ENCODE assay signal across 8 mouse cellular contexts in the genomic region with DNA sequence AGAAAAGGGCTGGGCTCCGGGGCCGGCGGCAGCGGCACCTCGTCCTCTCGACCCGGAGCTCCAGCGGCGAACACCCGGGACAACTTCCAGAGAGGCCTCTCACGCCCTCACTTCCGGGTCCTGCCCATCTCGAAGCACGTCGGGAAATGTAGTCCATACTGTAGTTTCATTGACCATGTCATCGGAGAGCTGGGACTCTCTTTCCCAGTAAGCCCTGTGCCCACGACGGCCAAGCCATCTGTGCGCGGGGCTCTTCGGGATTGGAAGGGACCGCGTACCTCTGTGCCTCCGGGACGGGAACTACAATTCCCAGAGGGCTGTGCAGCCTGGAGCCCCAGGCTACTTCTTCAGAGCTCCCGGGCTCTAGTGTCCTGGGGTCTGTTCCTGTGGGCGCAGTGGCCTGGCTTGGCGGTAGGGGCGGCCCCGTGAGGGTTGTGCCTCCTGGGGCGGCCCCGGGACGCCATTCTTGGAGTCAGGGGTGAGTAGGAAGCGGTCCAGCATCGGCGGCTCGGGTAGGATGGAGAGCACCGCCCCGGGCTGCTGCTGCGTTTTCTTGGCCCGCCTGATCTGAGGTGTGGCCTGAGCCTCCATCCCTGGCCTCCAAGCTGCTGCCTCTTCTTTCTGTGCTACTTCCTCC. TPM values are rescaled to one million over a fixed set of nuclear protein-coding genes. Genes with fewer than 3 reads are reported as not detected.
DNase-seq lines count a peak whose midpoint lies in the region; ATAC-seq lines count a peak whose summit lies in the region.

Erp44 (minus strand) TSS at position 61 of the 637 bp plus-strand sequence.
Invs (plus strand) TSS at position 263 of the 637 bp plus-strand sequence.

- WGBS in intestine, embryonic 14.5 days: under 1% methylated on average over 36 of the region's 41 CpGs

- no peaks in the 10 kb centered on the region for H3K27me3 ChIP-seq in intestine, embryonic 14.5 days (replicated peaks; ENCODE audit: control insufficient read depth, insufficient read depth, low read length)

- H3K4me1 ChIP-seq in intestine, embryonic 14.5 days (replicated peaks; ENCODE audit: control insufficient read depth, insufficient read depth, low read length): peaks cover 6% of the 10 kb centered on the region

- H3K27ac ChIP-seq in intestine, embryonic 14.5 days (ENCODE audit: low read depth): peak within 1 kb of the TSS; percentile 70

- H3K9me3 ChIP-seq in intestine, embryonic 14.5 days (ENCODE audit: control insufficient read depth, low read length): no peaks in the 10 kb centered on the region

- H3K36me3 ChIP-seq in intestine, embryonic 14.5 days (ENCODE audit: control insufficient read depth, insufficient read depth, low read length): no peaks in the 10 kb centered on the region

- ATAC-seq in intestine, embryonic 14.5 days (replicated peaks; ENCODE audit: low FRiP score, low TSS enrichment, low read depth): peak; percentile 99

- peak within 1 kb of the TSS; percentile 78 for H3K4me2 ChIP-seq in intestine, embryonic 14.5 days (ENCODE audit: low read length)

- intact Hi-C loops in left cerebral cortex, postnatal 14 days (cut with DNase I): loop anchor here (10.0 kb wide), 2 partner anchors 95 to 205 kb away; no protein-coding TSS in a partner anchor

- H3K4me3 ChIP-seq in intestine, embryonic 14.5 days (ENCODE audit: low read depth, low read length): peak within 1 kb of the TSS; percentile 99

- peak within 1 kb of the TSS; percentile 89 for H3K9ac ChIP-seq in intestine, embryonic 14.5 days (ENCODE audit: low read length)

- DNase-seq in adrenal gland, adult 18-20 months (ENCODE audit: low spot score in 2 of 2): peak; percentile 81 to 83
- peak; percentile 98 for DNase-seq in embryo, embryonic 11 days
- peak; percentile 94 for DNase-seq in gastrocnemius, postnatal 25 days
- peak; percentile 93 for DNase-seq in intestine, embryonic 14.5 days (ENCODE audit: low spot score)
- peak; percentile 95 to 98 for DNase-seq in left cerebral cortex, postnatal 14 days (ENCODE audit: low spot score in 2 of 2)
- DNase-seq in mesoderm, embryonic 11.5 days (ENCODE audit: low read depth, low spot score): peak; percentile 98
- DNase-seq in right cerebral cortex, postnatal 36 days (ENCODE audit: low spot score in 2 of 2): peak; percentile 95 to 97
- peak; percentile 96 for DNase-seq in yolk sac, embryonic 10.5 days (ENCODE audit: low spot score)

RNA-seq across cellular contexts. Expression of gene Erp44, which starts in this region (rescaled TPM):
- total RNA-seq in adrenal gland, adult 18-20 months (2021): 10 to 100 TPM; 52.4 to 65.1 TPM
- total RNA-seq in gastrocnemius, postnatal 25 days (2021): 10 to 100 TPM; 27.4 to 31.3 TPM
- 72.3 and 74.6 TPM in 2 replicates for polyA plus RNA-seq in intestine, embryonic 14.5 days (2014; fragmentation: Nextera tagmentation; extraction: Ambion mirVana)
- total RNA-seq in left cerebral cortex, postnatal 14 days (2021): 10 to 100 TPM; 33.3 to 37.2 TPM

RNA-seq across cellular contexts. Expression of gene Invs, which starts in this region (rescaled TPM):
- total RNA-seq in adrenal gland, adult 18-20 months (2021): 10 to 100 TPM; 10.6 to 11.5 TPM
- total RNA-seq in gastrocnemius, postnatal 25 days (2021): 1 to 10 TPM; 2.1 to 2.7 TPM
- polyA plus RNA-seq in intestine, embryonic 14.5 days (2014; fragmentation: Nextera tagmentation; extraction: Ambion mirVana): 8.0 and 8.8 TPM in 2 replicates
- total RNA-seq in left cerebral cortex, postnatal 14 days (2021): 10 to 100 TPM in 1 of 2 experiments, 1 to 10 TPM in 1; 10.0 to 10.8 TPM

Comparison
In these comparisons a context has a peak if more than half of its experiments do, and no peak if none do; other contexts are left out.
1. Peak in every context shown above with its lines: DNase-seq, ATAC-seq, H3K4me3 ChIP-seq and H3K27ac ChIP-seq.